Mouse (Mus musculus) limb, embryonic 10.5 days (tissue): Measurements from ENCODE around the gene P2rx3. TPM values are rescaled to one million over a fixed set of nuclear protein-coding genes. Genes with fewer than 3 reads are reported as not detected.

Experiments
- DNase-seq: peaks from one replicate; pipeline ENCODE4 v3.0.0-alpha.2; 2017; ENCODE audit warnings: low spot score
- H3K27ac ChIP-seq: fragments of 300-500 bp; sonication (generic); 2 replicates; pipeline ENCODE4 v1.5.1; 2016; ENCODE audit warnings: mild to moderate bottlenecking
- H3K27me3 ChIP-seq: fragments of 300-500 bp; sonication (generic); 2 replicates; pipeline ENCODE4 v1.6.1; 2016; ENCODE audit warnings: low read depth, mild to moderate bottlenecking; ENCODE audit not compliant: poor library complexity, severe bottlenecking
- H3K36me3 ChIP-seq: fragments of 300-500 bp; sonication (generic); 2 replicates; pipeline ENCODE4 v1.6.1; 2016; ENCODE audit warnings: mild to moderate bottlenecking, moderate library complexity
- H3K4me1 ChIP-seq: fragments of 300-500 bp; sonication (generic); 2 replicates; pipeline ENCODE4 v1.6.1; 2016
- H3K4me3 ChIP-seq: fragments of 300-500 bp; sonication (generic); 2 replicates; pipeline ENCODE4 v1.5.1; 2016; ENCODE audit warnings: mild to moderate bottlenecking, moderate library complexity
- H3K9me3 ChIP-seq: fragments of 300-500 bp; sonication (generic); replicated peaks from 2 replicates; pipeline ENCODE4 v1.6.1; 2016; ENCODE audit warnings: mild to moderate bottlenecking
- WGBS: fragments of 180-500 bp; shearing (Covaris S2); methylation state at CpG from one replicate; pipeline ENCODE4 v1.1.7; 2016; 5-methylcytosine and 5-hydroxymethylcytosine counted together
- polyA plus RNA-seq: library from polyadenylated mRNA; unstranded; fragments of >200 nt; fragmentation: Nextera tagmentation; extraction: Ambion mirVana; gene quantifications from 2 replicates; pipeline ENCODE4 v1.2.1, GENCODE M21; 2016

The P2rx3 gene
- 2.1 and 2.8 TPM in 2 replicates for polyA plus RNA-seq

- Histone ChIP-seq H3K4me1 (peaks cover 15% of the 10 kb centered on the region; the same call in 1 of the 2 replicates), H3K27ac (peak within 1 kb of the TSS; percentile 98), H3K9me3 (no peaks in the 10 kb centered on the region), H3K36me3 (peaks cover 37% of the 10 kb centered on the region), H3K27me3 (no peaks in the 10 kb centered on the region), H3K4me3 (peak within 1 kb of the TSS; percentile 74)
- DNase-seq = peak; percentile 96
- WGBS = 1% methylated on average over 66 of the region's 66 CpGs
Observed at GRCm38 (mm10) chr2:85037047-85038026, at the start of gene P2rx3, which contains the start of gene Ssrp1. P2rx3 (minus strand) TSS chr2:85037462. Ssrp1 (plus strand) TSS chr2:85037234.

GRCm38 (mm10) chr2:85073751-85074150 is 36.5 kb upstream of the P2rx3 start:
- Histone ChIP-seq H3K36me3 (peaks cover 35% of the 10 kb centered on the region), H3K27me3 (no peaks in the 10 kb centered on the region)
- WGBS = 91% methylated on average over 5 of the region's 5 CpGs

GRCm38 (mm10) chr2:85071921-85072320 is 34.7 kb upstream of the P2rx3 start:
- WGBS = 89% methylated on average over 5 of the region's 5 CpGs
- peaks cover 35% of the 10 kb centered on the region for H3K36me3 ChIP-seq

More at GRCm38 (mm10) chr2:85073751-85074150, 36.5 kb upstream of the P2rx3 start:
- Histone ChIP-seq H3K4me3 (no peak overlapping the region), H3K4me1 (peaks cover 3% of the 10 kb centered on the region; the same call in 1 of the 2 replicates), H3K27ac (no peak overlapping the region), H3K9me3 (no peaks in the 10 kb centered on the region)
- no peak for DNase-seq

GRCm38 (mm10) chr2:85070086-85070485 is 32.8 kb upstream of the P2rx3 start:
- Histone ChIP-seq H3K27ac (peak overlapping the region; percentile 9; the same call in 1 of the 2 replicates), H3K27me3 (no peaks in the 10 kb centered on the region), H3K4me3 (no peak overlapping the region), H3K36me3 (peaks cover 43% of the 10 kb centered on the region), H3K9me3 (no peaks in the 10 kb centered on the region), H3K4me1 (peaks cover 3% of the 10 kb centered on the region; the same call in 1 of the 2 replicates)
- 79% methylated on average over 15 of the region's 15 CpGs for WGBS
- DNase-seq = no peak

More at GRCm38 (mm10) chr2:85071921-85072320, 34.7 kb upstream of the P2rx3 start:
- DNase-seq = no peak
- Histone ChIP-seq H3K27ac (no peak overlapping the region), H3K4me3 (no peak overlapping the region), H3K9me3 (no peaks in the 10 kb centered on the region), H3K27me3 (no peaks in the 10 kb centered on the region), H3K4me1 (peaks cover 3% of the 10 kb centered on the region; the same call in 1 of the 2 replicates)

GRCm38 (mm10) chr2:85068626-85069025 is 31.4 kb upstream of the P2rx3 start:
- Histone ChIP-seq H3K36me3 (peaks cover 57% of the 10 kb centered on the region), H3K4me3 (no peak overlapping the region), H3K4me1 (peaks cover 3% of the 10 kb centered on the region; the same call in 1 of the 2 replicates), H3K27ac (no peak overlapping the region), H3K9me3 (no peaks in the 10 kb centered on the region), H3K27me3 (no peaks in the 10 kb centered on the region)
- WGBS = 94% methylated on average over 2 of the region's 2 CpGs
- DNase-seq = no peak

- Histone ChIP-seq H3K27ac (no peak overlapping the region), H3K36me3 (peaks cover 59% of the 10 kb centered on the region), H3K9me3 (no peaks in the 10 kb centered on the region), H3K4me3 (no peak overlapping the region), H3K27me3 (no peaks in the 10 kb centered on the region), H3K4me1 (peaks cover 3% of the 10 kb centered on the region; the same call in 1 of the 2 replicates)
- DNase-seq = no peak
- 86% methylated on average over 10 of the region's 10 CpGs for WGBS
Observed at GRCm38 (mm10) chr2:85067903-85068625, 30.8 kb upstream of the P2rx3 start.

- 92% methylated on average over 5 of the region's 5 CpGs for WGBS
- no peak for DNase-seq
- H3K4me1 ChIP-seq = 0 out of 2 replicates have a peak, but pooled peaks cover 3% of the 10 kb centered on the region
- H3K27me3 ChIP-seq = no peaks in the 10 kb centered on the region
- no peaks in the 10 kb centered on the region for H3K9me3 ChIP-seq
- no peak overlapping the region for H3K27ac ChIP-seq
- no peak overlapping the region for H3K4me3 ChIP-seq
- H3K36me3 ChIP-seq = peaks cover 60% of the 10 kb centered on the region
Observed at GRCm38 (mm10) chr2:85066937-85067336, 29.7 kb upstream of the P2rx3 start.

- no peaks in the 10 kb centered on the region for H3K27me3 ChIP-seq
- no peaks in the 10 kb centered on the region for H3K9me3 ChIP-seq
- no peak for DNase-seq
- no peak overlapping the region for H3K27ac ChIP-seq
- H3K4me3 ChIP-seq = no peak overlapping the region
- 66% methylated on average over 12 of the region's 12 CpGs for WGBS
- peaks cover 55% of the 10 kb centered on the region for H3K36me3 ChIP-seq
- peaks cover 14% of the 10 kb centered on the region for H3K4me1 ChIP-seq
Observed at GRCm38 (mm10) chr2:85065141-85065875, 28.0 kb upstream of the P2rx3 start.

- Histone ChIP-seq H3K4me3 (peak overlapping the region; percentile 52), H3K4me1 (peaks cover 32% of the 10 kb centered on the region), H3K27ac (peak overlapping the region; percentile 84), H3K36me3 (peaks cover 90% of the 10 kb centered on the region), H3K9me3 (no peaks in the 10 kb centered on the region), H3K27me3 (no peaks in the 10 kb centered on the region)
- 21% methylated on average over 10 of the region's 10 CpGs for WGBS
- DNase-seq = no peak
Observed at GRCm38 (mm10) chr2:85061107-85061541, 23.9 kb upstream of the P2rx3 start.

GRCm38 (mm10) chr2:85060591-85061060 is 23.4 kb upstream of the P2rx3 start:
- Histone ChIP-seq H3K27me3 (no peaks in the 10 kb centered on the region), H3K9me3 (no peaks in the 10 kb centered on the region), H3K36me3 (peaks cover 92% of the 10 kb centered on the region), H3K27ac (peak overlapping the region; percentile 84), H3K4me1 (peaks cover 33% of the 10 kb centered on the region), H3K4me3 (peak overlapping the region; percentile 52)
- 8% methylated on average over 11 of the region's 11 CpGs for WGBS
- peak; percentile 72 for DNase-seq

GRCm38 (mm10) chr2:85059677-85060076 is 22.4 kb upstream of the P2rx3 start:
- H3K27ac ChIP-seq = 0 out of 2 replicates have a peak overlapping the region, but pooled peaks have one; percentile 84
- H3K27me3 ChIP-seq = no peaks in the 10 kb centered on the region
- peaks cover 33% of the 10 kb centered on the region for H3K4me1 ChIP-seq
- DNase-seq = no peak
- peaks cover 93% of the 10 kb centered on the region for H3K36me3 ChIP-seq
- no peaks in the 10 kb centered on the region for H3K9me3 ChIP-seq
- H3K4me3 ChIP-seq = no peak overlapping the region
- WGBS = 90% methylated on average over 6 of the region's 6 CpGs

- Histone ChIP-seq H3K27me3 (no peaks in the 10 kb centered on the region), H3K36me3 (peaks cover 93% of the 10 kb centered on the region), H3K27ac (no peak overlapping the region), H3K9me3 (no peaks in the 10 kb centered on the region), H3K4me1 (peaks cover 36% of the 10 kb centered on the region), H3K4me3 (no peak overlapping the region)
- 74% methylated on average over 5 of the region's 5 CpGs for WGBS
- no peak for DNase-seq
Observed at GRCm38 (mm10) chr2:85056711-85057110, 19.4 kb upstream of the P2rx3 start.
